Mouse (Mus musculus): ENCODE results near the gene Cdkn2d. TPM values are rescaled to one million over a fixed set of nuclear protein-coding genes. Genes with fewer than 3 reads are reported as not detected.
"Not testable (repeated sequence)": the region's sequence is repeated elsewhere in the genome, so short reads cannot be mapped to it uniquely, and the experiment has no call there.

The Cdkn2d gene
- polyA plus RNA-seq, 1 experiment from 2014 or later = 57.8 TPM

GRCm38 (mm10) chr9:21274336-21274735, 16.9 kb downstream of the Cdkn2d start:
- no peak overlapping the region for H3K4me2 ChIP-seq (replicated peaks)
- no peaks in the 10 kb centered on the region for H3K4me1 ChIP-seq
- no peaks in the 10 kb centered on the region for H3K9me3 ChIP-seq (replicated peaks)
- H3K27ac ChIP-seq (replicated peaks) = no peak overlapping the region
- no peak overlapping the region for H3K4me3 ChIP-seq (replicated peaks)
- WGBS = 83% methylated on average over 3 of the region's 3 CpGs
- H3K27me3 ChIP-seq = no peaks in the 10 kb centered on the region
- H3K36me3 ChIP-seq = peaks cover 96% of the 10 kb centered on the region
- ATAC-seq (ENCODE audit: insufficient number of reproducible peaks, low FRiP score, low TSS enrichment, low read depth) = no peak
- H3K9ac ChIP-seq = no peak overlapping the region

- no peaks in the 10 kb centered on the region for H3K27me3 ChIP-seq
- no peak overlapping the region for H3K4me2 ChIP-seq (replicated peaks)
- H3K9me3 ChIP-seq (replicated peaks) = no peaks in the 10 kb centered on the region
- no peaks in the 10 kb centered on the region for H3K4me1 ChIP-seq
- H3K9ac ChIP-seq = no peak overlapping the region
- ATAC-seq (ENCODE audit: insufficient number of reproducible peaks, low FRiP score, low TSS enrichment, low read depth) = no peak
- WGBS = 81% methylated on average over 7 of the region's 7 CpGs
- H3K36me3 ChIP-seq = peaks cover 97% of the 10 kb centered on the region
- no peak overlapping the region for H3K27ac ChIP-seq (replicated peaks)
- no peak overlapping the region for H3K4me3 ChIP-seq (replicated peaks)
Observed at GRCm38 (mm10) chr9:21273520-21274228, 17.5 kb downstream of the Cdkn2d start.

DNA sequence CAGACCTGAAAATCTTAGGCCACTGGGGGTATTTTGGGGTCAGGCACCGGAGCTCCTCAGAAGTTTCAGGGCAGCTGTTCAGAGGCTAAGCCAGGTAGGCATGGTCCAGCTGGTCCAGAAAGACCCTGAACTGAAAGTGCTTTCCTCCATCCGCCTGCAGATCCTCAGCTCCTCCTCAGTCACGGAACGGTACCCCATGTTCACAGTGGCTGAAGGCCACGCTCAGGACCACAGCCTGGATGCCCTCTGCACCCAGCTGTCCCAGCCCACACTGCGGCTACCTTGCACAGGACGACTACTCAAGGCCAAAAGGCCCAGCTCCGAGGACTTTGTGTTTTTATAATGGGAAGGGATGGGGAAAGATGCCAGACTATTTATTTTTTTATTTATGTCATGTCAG, 18.1 kb downstream of the Cdkn2d start:
- peaks cover 97% of the 10 kb centered on the region for H3K36me3 ChIP-seq
- no peak overlapping the region for H3K4me2 ChIP-seq (replicated peaks)
- H3K27ac ChIP-seq (replicated peaks) = no peak overlapping the region
- H3K9ac ChIP-seq = no peak overlapping the region
- H3K27me3 ChIP-seq = no peaks in the 10 kb centered on the region
- H3K4me3 ChIP-seq (replicated peaks) = no peak overlapping the region
- H3K9me3 ChIP-seq (replicated peaks) = no peaks in the 10 kb centered on the region
- WGBS = 83% methylated on average over 8 of the region's 8 CpGs
- ATAC-seq (ENCODE audit: insufficient number of reproducible peaks, low FRiP score, low TSS enrichment, low read depth) = no peak
- no peaks in the 10 kb centered on the region for H3K4me1 ChIP-seq

- ATAC-seq (ENCODE audit: insufficient number of reproducible peaks, low FRiP score, low TSS enrichment, low read depth) = no peak
- Histone ChIP-seq H3K27me3 (no peaks in the 10 kb centered on the region), H3K9me3 (replicated peaks) (no peaks in the 10 kb centered on the region), H3K4me1 (no peaks in the 10 kb centered on the region), H3K27ac (replicated peaks) (no peak overlapping the region), H3K9ac (no peak overlapping the region), H3K4me2 (replicated peaks) (no peak overlapping the region), H3K36me3 (peaks cover 92% of the 10 kb centered on the region), H3K4me3 (replicated peaks) (no peak overlapping the region)
- WGBS = 89% methylated on average over 9 of the region's 9 CpGs
Observed at GRCm38 (mm10) chr9:21272391-21272790, 18.8 kb downstream of the Cdkn2d start.

GRCm38 (mm10) chr9:21269590-21269989, 21.6 kb downstream of the Cdkn2d start:
- peaks cover 64% of the 10 kb centered on the region for H3K36me3 ChIP-seq
- not testable (repeated sequence) for H3K27me3 ChIP-seq; H3K27ac ChIP-seq (replicated peaks); H3K9ac ChIP-seq; H3K9me3 ChIP-seq (replicated peaks); ATAC-seq (ENCODE audit: insufficient number of reproducible peaks, low FRiP score, low TSS enrichment, low read depth); H3K4me3 ChIP-seq (replicated peaks); H3K4me2 ChIP-seq (replicated peaks)
- peaks cover 19% of the 10 kb centered on the region for H3K4me1 ChIP-seq
- 60% methylated on average over 5 of the region's 5 CpGs for WGBS

DNA sequence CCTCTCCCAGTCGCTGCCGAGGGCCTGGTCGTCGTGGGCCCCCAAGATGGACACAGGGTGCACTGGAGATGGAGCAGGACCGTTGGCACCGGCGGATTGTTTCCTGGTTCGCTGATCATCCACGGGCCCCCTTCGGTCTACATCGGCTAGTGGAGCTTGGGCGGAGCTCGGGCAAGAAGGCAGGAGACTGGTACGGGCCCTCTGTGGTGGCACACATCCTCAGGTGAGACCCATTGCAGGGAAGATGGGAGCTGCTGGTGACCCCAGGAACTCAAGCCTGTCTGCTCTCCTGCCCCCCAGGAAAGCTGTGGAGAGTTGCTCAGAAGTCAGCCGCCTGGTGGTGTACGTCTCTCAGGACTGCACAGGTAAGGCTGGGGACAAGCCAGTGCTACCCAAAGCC, 22.9 kb downstream of the Cdkn2d start:
- Histone ChIP-seq H3K4me3 (replicated peaks) (no peak overlapping the region), H3K27me3 (no peaks in the 10 kb centered on the region), H3K9ac (no peak overlapping the region), H3K4me1 (peaks cover 24% of the 10 kb centered on the region), H3K9me3 (replicated peaks) (no peaks in the 10 kb centered on the region), H3K27ac (replicated peaks) (no peak overlapping the region), H3K4me2 (replicated peaks) (no peak overlapping the region), H3K36me3 (peaks cover 52% of the 10 kb centered on the region)
- no peak for ATAC-seq (ENCODE audit: insufficient number of reproducible peaks, low FRiP score, low TSS enrichment, low read depth)
- 94% methylated on average over 16 of the region's 16 CpGs for WGBS

- Histone ChIP-seq H3K4me2 (replicated peaks) (0 out of 2 replicates have a peak overlapping the region, but pooled peaks have one; percentile 76), H3K4me1 (peaks cover 24% of the 10 kb centered on the region), H3K9me3 (replicated peaks) (no peaks in the 10 kb centered on the region), H3K27me3 (no peaks in the 10 kb centered on the region), H3K9ac (no peak overlapping the region), H3K27ac (replicated peaks) (no peak overlapping the region), H3K36me3 (peaks cover 38% of the 10 kb centered on the region), H3K4me3 (replicated peaks) (peak overlapping the region; percentile 87; the same call in 1 of the 2 replicates)
- WGBS = 90% methylated on average over 5 of the region's 5 CpGs
- no peak for ATAC-seq (ENCODE audit: insufficient number of reproducible peaks, low FRiP score, low TSS enrichment, low read depth)
Observed at GRCm38 (mm10) chr9:21266889-21267288, 24.3 kb downstream of the Cdkn2d start.

DNA sequence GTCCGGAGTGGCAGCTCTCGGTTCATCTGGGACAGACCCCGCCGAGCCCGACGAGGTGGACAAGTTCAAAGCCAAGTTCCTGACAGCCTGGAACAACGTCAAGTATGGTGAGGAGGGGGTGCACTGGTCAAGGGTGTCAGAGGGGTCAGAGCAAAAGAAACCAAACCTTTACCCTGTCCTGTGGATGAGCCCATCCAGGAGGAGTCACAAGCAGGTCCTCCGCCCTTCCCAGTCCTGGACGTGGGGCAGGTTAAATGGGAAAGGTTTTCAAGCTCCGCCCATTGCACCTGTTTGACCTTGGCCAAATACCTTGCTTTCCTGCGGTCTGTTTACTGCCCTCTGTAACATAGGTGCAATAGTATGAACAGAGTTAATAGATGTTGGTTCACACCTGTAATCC, 25.6 kb downstream of the Cdkn2d start:
- no peaks in the 10 kb centered on the region for H3K27me3 ChIP-seq
- peaks cover 25% of the 10 kb centered on the region for H3K36me3 ChIP-seq
- peak overlapping the region; percentile 89 for H3K27ac ChIP-seq (replicated peaks)
- peak overlapping the region; percentile 87 for H3K4me3 ChIP-seq (replicated peaks)
- H3K9ac ChIP-seq = peak overlapping the region; percentile 88
- H3K4me1 ChIP-seq = peaks cover 24% of the 10 kb centered on the region
- no peaks in the 10 kb centered on the region for H3K9me3 ChIP-seq (replicated peaks)
- 0 out of 2 replicates have a peak, but pooled peaks have one; percentile 9 for ATAC-seq (ENCODE audit: insufficient number of reproducible peaks, low FRiP score, low TSS enrichment, low read depth)
- 4% methylated on average over 11 of the region's 11 CpGs for WGBS
- peak overlapping the region; percentile 76 for H3K4me2 ChIP-seq (replicated peaks)

GRCm38 (mm10) chr9:21265000-21265561, 26.1 kb downstream of the Cdkn2d start, which contains the start of gene Atg4d:
TSS of gene Atg4d (plus strand) at chr9:21265293.
- Histone ChIP-seq H3K9me3 (replicated peaks) (no peaks in the 10 kb centered on the region), H3K4me2 (replicated peaks) (peak within 1 kb of the TSS; percentile 76), H3K27ac (replicated peaks) (peak within 1 kb of the TSS; percentile 89), H3K4me1 (peaks cover 24% of the 10 kb centered on the region), H3K36me3 (peaks cover 19% of the 10 kb centered on the region), H3K4me3 (replicated peaks) (peak within 1 kb of the TSS; percentile 87), H3K27me3 (no peaks in the 10 kb centered on the region), H3K9ac (peak within 1 kb of the TSS; percentile 88)
- peak; percentile 96 for ATAC-seq (ENCODE audit: insufficient number of reproducible peaks, low FRiP score, low TSS enrichment, low read depth)
- WGBS = under 1% methylated on average over 48 of the region's 49 CpGs

GRCm38 (mm10) chr9:21264272-21264999, 26.8 kb downstream of the Cdkn2d start:
- Histone ChIP-seq H3K9ac (peak overlapping the region; percentile 88; the same call in 1 of the 2 replicates), H3K4me1 (peaks cover 24% of the 10 kb centered on the region), H3K27me3 (no peaks in the 10 kb centered on the region), H3K36me3 (peaks cover 15% of the 10 kb centered on the region), H3K27ac (replicated peaks) (peak overlapping the region; percentile 89), H3K4me3 (replicated peaks) (peak overlapping the region; percentile 87), H3K4me2 (replicated peaks) (peak overlapping the region; percentile 76), H3K9me3 (replicated peaks) (no peaks in the 10 kb centered on the region)
- ATAC-seq (ENCODE audit: insufficient number of reproducible peaks, low FRiP score, low TSS enrichment, low read depth) = peak; percentile 53
- WGBS = 13% methylated on average over 17 of the region's 17 CpGs

- Histone ChIP-seq H3K4me1 (peaks cover 21% of the 10 kb centered on the region), H3K9ac (no peak overlapping the region), H3K27ac (replicated peaks) (no peak overlapping the region), H3K4me3 (replicated peaks) (no peak overlapping the region), H3K27me3 (no peaks in the 10 kb centered on the region), H3K4me2 (replicated peaks) (no peak overlapping the region), H3K36me3 (no peaks in the 10 kb centered on the region), H3K9me3 (replicated peaks) (no peaks in the 10 kb centered on the region)
- 44% methylated on average over 2 of the region's 2 CpGs for WGBS
- ATAC-seq (ENCODE audit: insufficient number of reproducible peaks, low FRiP score, low TSS enrichment, low read depth) = no peak
Observed at GRCm38 (mm10) chr9:21261831-21262230, 29.4 kb downstream of the Cdkn2d start.
